Mouse (Mus musculus) liver, embryonic 14.5 days (tissue): Measurements from ENCODE around the gene Fbxo47. TPM values are rescaled to one million over a fixed set of nuclear protein-coding genes. Genes with fewer than 3 reads are reported as not detected.

ENCODE experiments used
- ATAC-seq: fragments of 200-750 bp; cut with Nextera tagmentation; 2 replicates; pipeline ENCODE4 v1.8.0; 2017; ENCODE audit warnings: moderate number of reproducible peaks, mild to moderate bottlenecking, moderate library complexity; ENCODE audit not compliant: insufficient read depth
- DNase-seq, 3 experiments: peaks; one replicate each; pipeline ENCODE4 v3.0.0-alpha.2; 2012 to 2013; ENCODE audit warnings: low read depth in 3 of 3, low spot score in 3 of 3
- H3K27ac ChIP-seq: fragments of 300-500 bp; sonication (generic); 2 replicates; pipeline ENCODE4 v1.5.1; 2014; ENCODE audit warnings: moderate library complexity, mild to moderate bottlenecking, control low read depth, inconsistent platforms
- H3K27me3 ChIP-seq: fragments of 300-500 bp; sonication (generic); 2 replicates; pipeline ENCODE4 v1.6.1; 2014; ENCODE audit warnings: mild to moderate bottlenecking, low read length, moderate library complexity; ENCODE audit not compliant: control insufficient read depth, insufficient read depth
- H3K36me3 ChIP-seq: fragments of 300-500 bp; sonication (generic); replicated peaks from 2 replicates; pipeline ENCODE4 v1.6.1; 2014; ENCODE audit warnings: low read depth; ENCODE audit not compliant: control insufficient read depth, insufficient read depth
- H3K4me1 ChIP-seq, 2 experiments: fragments of 200-500 bp in 1 of 2; fragments of 300-500 bp in 1 of 2; sonication (generic) in 1 of 2; replicated peaks; 2 replicates each; pipeline ENCODE4 v1.6.1; 2012 to 2014; ENCODE audit warnings: antibody characterized with exemption in 1 of 2, inconsistent platforms in 1 of 2, low read length in 1 of 2; ENCODE audit not compliant: control insufficient read depth in 2 of 2, insufficient read depth in 2 of 2
- H3K4me2 ChIP-seq: fragments of 300-500 bp; sonication (generic); 2 replicates; pipeline ENCODE4 v1.6.1; 2014; ENCODE audit warnings: low read depth, mild to moderate bottlenecking, control low read depth, moderate library complexity
- H3K4me3 ChIP-seq, 2 experiments: fragments of 200-500 bp in 1 of 2; fragments of 300-500 bp in 1 of 2; sonication (generic) in 1 of 2; 2 replicates each; pipeline ENCODE4 v1.5.1; 2012 to 2014; ENCODE audit warnings: low read depth in 2 of 2, low read length in 2 of 2, mild to moderate bottlenecking in 2 of 2, control low read depth in 1 of 2, inconsistent platforms in 1 of 2, moderate library complexity in 1 of 2; ENCODE audit not compliant: insufficient read depth in 1 of 2
- H3K9ac ChIP-seq: fragments of 300-500 bp; sonication (generic); replicated peaks from 2 replicates; pipeline ENCODE4 v1.6.1; 2014; ENCODE audit warnings: mild to moderate bottlenecking, control low read depth, moderate library complexity
- H3K9me3 ChIP-seq: fragments of 300-500 bp; sonication (generic); 2 replicates; pipeline ENCODE4 v1.6.1; 2016; ENCODE audit warnings: low read length, mixed read lengths; ENCODE audit not compliant: control insufficient read depth
- CTCF ChIP-seq: IDR thresholded peaks from 2 replicates; pipeline ENCODE4 v1.5.1; 2016; ENCODE audit warnings: antibody characterized with exemption, low read depth, control low read depth
- EP300 ChIP-seq: IDR thresholded peaks from 2 replicates; pipeline ENCODE4 v1.6.1; 2016; ENCODE audit warnings: antibody characterized with exemption, low read depth
- WGBS: fragments of 180-500 bp; shearing (Covaris S2); extraction: QIAGEN DNeasy Blood & Tissue Kit; methylation state at CpG from one replicate; pipeline ENCODE4 v1.1.7; 2014; ENCODE audit not compliant: insufficient replicate concordance; 5-methylcytosine and 5-hydroxymethylcytosine counted together
- polyA plus RNA-seq, 2 experiments: library from polyadenylated mRNA; depleted of rRNA in 1 of 2; stranded (reverse) in 1 of 2; unstranded in 1 of 2; fragments of >200 nt; fragmentation: Nextera tagmentation in 1 of 2; extraction: Ambion mirVana in 1 of 2; gene quantifications; 2 replicates each; pipeline versions ENCODE4 v1.2.1 to v1.2.3; 2012 to 2014

The Fbxo47 gene
- polyA plus RNA-seq (2012; rRNA removed) (0.17 and 0.30 TPM in 2 replicates), polyA plus RNA-seq (2014; fragmentation: Nextera tagmentation; extraction: Ambion mirVana) (0.28 and 0.51 TPM in 2 replicates)

DNA sequence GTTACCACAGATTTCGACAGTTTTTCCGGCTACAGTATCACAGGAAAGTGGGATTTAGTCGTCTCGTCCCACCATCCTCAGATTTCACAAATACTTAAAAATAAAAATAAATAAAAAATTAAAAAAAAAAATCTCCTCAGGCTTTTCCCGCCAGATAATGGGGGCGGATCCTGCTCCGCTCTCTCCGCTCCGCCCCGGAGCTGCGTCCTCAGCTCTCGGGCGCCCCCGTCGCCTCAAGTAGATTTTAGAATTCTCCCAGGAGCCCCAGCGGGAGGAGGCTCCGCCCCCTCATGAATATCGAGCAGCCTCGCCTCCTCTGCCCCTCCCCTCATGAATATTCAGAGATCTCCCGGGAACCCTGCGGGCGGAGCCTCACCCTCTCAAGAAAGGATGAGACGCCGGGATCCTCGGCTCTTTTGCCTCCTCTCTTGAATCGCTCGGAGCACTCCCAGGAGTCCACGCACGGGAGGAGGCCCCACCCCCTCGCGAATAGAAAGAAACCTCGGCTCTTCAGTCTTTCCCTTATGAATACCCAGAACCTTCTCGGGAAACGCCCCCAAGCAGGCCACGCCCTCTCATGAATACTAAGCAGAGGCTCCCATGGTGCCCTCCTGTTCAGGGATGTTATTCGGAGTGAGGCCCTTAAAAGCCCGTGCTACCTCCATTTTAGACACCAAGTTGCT lies at the start of gene Fbxo47:
Fbxo47 (minus strand) TSS at position 237 of the 683 bp plus-strand sequence.
- peak within 1 kb of the TSS; percentile 85 to 98 for H3K4me3 ChIP-seq
- no peaks in the 10 kb centered on the region for H3K36me3 ChIP-seq
- under 1% methylated on average over 37 of the region's 37 CpGs for WGBS
- peak within 1 kb of the TSS; percentile 84 for H3K4me2 ChIP-seq
- peak within 1 kb of the TSS; percentile 80 for H3K27ac ChIP-seq
- H3K9ac ChIP-seq, result peak within 1 kb of the TSS; percentile 84
- no peak for TF ChIP-seq EP300
- peak; percentile 83 for TF ChIP-seq CTCF
- ATAC-seq, result peak; percentile 92
- no peaks in the 10 kb centered on the region for H3K9me3 ChIP-seq
- H3K4me1 ChIP-seq, result peaks cover 3 to 9% of the 10 kb centered on the region in 2 experiments; a peak in 2 of 4 replicates
- peak; percentile 95 to 97 (median 97) for DNase-seq
- no peaks in the 10 kb centered on the region for H3K27me3 ChIP-seq

DNA sequence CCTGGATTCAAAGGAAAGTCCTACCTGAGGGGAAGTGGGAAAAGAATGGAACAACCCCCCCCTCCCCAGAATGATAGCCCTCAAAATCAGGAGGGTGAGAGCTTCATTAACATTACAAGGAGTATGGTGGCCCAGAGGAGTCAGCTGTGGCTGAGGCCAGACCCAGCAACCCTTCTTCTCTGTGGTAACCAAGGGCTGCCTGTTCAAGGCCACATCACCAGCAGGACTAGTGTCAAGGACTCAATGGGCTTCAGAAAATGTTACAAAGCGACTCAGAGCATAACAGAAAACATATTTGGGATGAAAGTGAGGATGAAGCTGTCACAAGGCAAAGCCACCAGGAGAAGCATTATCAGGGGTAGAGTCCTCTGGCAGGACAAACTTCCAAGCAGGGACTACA lies 49.6 kb upstream of the Fbxo47 start:
- WGBS, result 61% methylated on average over 1 of the region's 1 CpGs
- Histone ChIP-seq H3K36me3 (no peaks in the 10 kb centered on the region), H3K9me3 (no peaks in the 10 kb centered on the region), H3K4me3 (no peak overlapping the region), H3K4me2 (no peak overlapping the region), H3K9ac (no peak overlapping the region), H3K27ac (no peak overlapping the region), H3K27me3 (no peaks in the 10 kb centered on the region), H3K4me1 (peaks cover 0 to 7% of the 10 kb centered on the region in 2 experiments; a peak in 1 of 4 replicates)
- TF ChIP-seq EP300, result no peak
- TF ChIP-seq CTCF, result no peak
- ATAC-seq, result no peak
- no peak for DNase-seq

DNA sequence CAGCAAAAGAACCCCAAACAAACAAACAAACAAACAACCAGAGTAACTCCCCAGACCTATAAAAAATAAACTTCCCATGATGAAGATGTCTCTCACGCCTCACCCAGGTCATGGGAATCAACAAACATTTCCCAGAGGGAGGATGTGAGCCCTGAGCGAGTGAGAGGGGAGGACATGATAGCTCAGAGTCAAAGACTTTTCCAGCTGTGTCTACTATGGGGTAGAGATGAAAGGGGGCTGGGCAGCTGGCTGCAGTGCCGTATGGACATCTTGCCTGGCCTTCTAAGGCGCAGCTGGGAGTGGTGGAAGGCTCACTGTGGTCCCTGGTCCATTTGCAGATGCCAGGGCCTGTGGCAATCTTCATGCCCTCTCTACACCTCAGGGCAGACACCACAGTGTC lies 45.0 kb upstream of the Fbxo47 start:
- DNase-seq (no peak), ATAC-seq (no peak)
- TF ChIP-seq CTCF (no peak), EP300 (no peak)
- WGBS, result 45% methylated on average over 4 of the region's 4 CpGs
- Histone ChIP-seq H3K4me1 (no peaks in the 10 kb centered on the region), H3K36me3 (no peaks in the 10 kb centered on the region), H3K4me2 (no peak overlapping the region), H3K9ac (no peak overlapping the region), H3K4me3 (no peak overlapping the region), H3K9me3 (no peaks in the 10 kb centered on the region), H3K27me3 (no peaks in the 10 kb centered on the region), H3K27ac (no peak overlapping the region)

DNA sequence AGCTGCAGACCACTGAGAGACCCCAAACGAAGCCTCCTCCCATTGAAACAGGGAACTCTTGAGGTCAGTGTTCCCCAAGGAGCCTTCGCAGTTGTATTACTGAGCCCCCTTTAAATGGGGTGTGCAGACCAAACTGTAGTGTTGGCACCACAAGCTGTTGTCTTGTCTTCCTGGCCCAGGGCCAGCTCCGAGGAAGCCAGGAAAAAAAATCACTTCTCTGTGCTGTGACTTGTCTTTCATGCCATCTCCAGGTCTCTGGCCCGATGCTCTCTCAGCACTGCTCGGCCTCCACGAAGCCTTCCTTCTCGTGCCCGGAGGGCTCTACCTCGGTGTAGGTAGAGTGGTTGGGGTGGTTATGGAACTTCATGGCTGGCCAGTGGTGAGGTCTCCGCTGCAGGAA lies 40.3 kb upstream of the Fbxo47 start:
- 80% methylated on average over 10 of the region's 10 CpGs for WGBS
- Histone ChIP-seq H3K4me1 (no peaks in the 10 kb centered on the region), H3K27ac (no peak overlapping the region), H3K9ac (no peak overlapping the region), H3K27me3 (no peaks in the 10 kb centered on the region), H3K36me3 (no peaks in the 10 kb centered on the region), H3K4me2 (no peak overlapping the region), H3K9me3 (no peaks in the 10 kb centered on the region), H3K4me3 (no peak overlapping the region)
- ATAC-seq, result no peak
- TF ChIP-seq EP300 (no peak), CTCF (no peak)
- no peak for DNase-seq

DNA sequence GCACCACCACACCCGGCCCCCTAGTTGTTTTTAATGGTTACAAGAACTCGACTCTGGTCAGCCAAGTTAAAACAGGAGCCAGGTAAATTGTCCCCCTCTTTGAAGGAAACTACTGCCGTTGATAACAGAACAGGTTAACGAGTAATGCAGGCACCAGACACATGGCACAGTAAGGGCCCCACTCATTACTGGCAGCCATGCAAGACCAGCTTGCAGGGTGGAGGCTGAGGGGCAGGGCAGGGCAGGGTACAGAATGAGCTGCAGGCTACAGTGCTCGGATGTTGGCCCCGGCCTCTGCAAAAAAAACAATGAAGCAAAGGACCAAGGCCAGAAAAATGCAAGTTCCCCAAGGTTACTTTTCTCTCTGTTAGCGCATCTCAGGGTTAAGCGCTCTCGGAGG lies 39.7 kb upstream of the Fbxo47 start:
- ATAC-seq (no peak), DNase-seq (no peak)
- H3K27ac ChIP-seq, result no peak overlapping the region
- H3K27me3 ChIP-seq, result no peaks in the 10 kb centered on the region
- H3K4me3 ChIP-seq, result no peak overlapping the region
- no peak overlapping the region for H3K4me2 ChIP-seq
- TF ChIP-seq CTCF (no peak), EP300 (no peak)
- WGBS, result 66% methylated on average over 9 of the region's 9 CpGs
- H3K4me1 ChIP-seq, result no peaks in the 10 kb centered on the region
- H3K9ac ChIP-seq, result no peak overlapping the region
- H3K36me3 ChIP-seq, result no peaks in the 10 kb centered on the region
- H3K9me3 ChIP-seq, result no peaks in the 10 kb centered on the region
